Mouse (Mus musculus): Measurements from ENCODE around the gene Plac9a.
"Not testable (repeated sequence)": the region's sequence is repeated elsewhere in the genome, so short reads cannot be mapped to it uniquely, and the experiment has no call there.

DNA sequence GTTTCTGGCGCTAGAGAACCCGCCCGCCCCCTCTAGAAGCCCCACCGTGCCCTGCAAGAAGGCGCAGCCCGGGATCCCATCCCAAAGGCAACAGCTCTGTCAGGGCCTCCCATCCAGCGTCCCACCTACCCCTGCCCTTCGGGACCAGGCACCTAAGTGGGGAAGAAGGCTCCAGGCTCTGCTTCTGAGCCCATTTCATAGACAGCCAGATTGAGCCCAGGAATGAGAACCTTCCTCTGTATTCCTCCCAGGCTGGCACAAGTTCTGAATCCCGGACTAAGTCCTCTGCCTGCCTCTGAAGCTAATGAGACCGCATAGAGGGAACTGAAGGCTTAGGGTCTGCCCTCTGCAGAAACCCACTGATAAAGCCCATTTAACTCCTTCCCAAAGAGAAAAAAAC, at the start of gene Plac9a:
- not testable (repeated sequence) for TF ChIP-seq CTCF (IDR thresholded peaks at IDR 0.05; ENCODE audit: borderline replicate concordance, control insufficient read depth, extremely low read depth, insufficient read depth, low read length, poor library complexity); POLR2A (IDR thresholded peaks at IDR 0.05; ENCODE audit: control insufficient read depth, extremely low read depth, insufficient read depth, low read length, poor library complexity)

Measured in thymus, adult 2 months (tissue).